Mouse (Mus musculus): ENCODE results near the gene Crhbp.

Crhbp gene

DNA sequence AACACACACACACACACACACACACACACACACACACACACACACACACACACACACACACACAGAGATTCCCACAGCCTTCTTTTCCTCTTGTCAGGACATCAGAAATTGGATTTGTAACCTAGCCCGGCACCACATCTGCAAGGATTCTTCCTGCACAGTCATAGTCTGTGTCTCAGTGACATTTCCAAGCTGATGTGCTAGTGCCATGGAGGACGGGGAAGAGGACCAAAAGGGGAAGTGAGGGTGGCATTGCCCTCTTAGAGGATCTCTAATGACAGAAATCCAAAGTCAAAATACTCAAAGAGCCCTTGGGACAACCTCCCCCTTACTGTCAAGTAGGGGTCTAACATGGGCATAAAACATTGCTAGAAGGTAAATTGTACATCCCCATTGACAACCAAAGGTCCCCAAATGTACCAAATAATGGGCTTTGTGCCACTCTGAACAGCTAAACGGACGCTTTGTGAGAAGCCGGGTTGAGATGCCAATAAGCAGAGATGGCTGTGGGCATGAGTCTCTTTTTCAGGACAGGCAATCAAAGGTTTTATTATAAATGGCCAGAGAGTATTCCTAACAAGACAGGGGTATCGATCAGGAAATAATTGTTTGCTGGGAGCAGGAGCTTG, 26.0 kb downstream of the Crhbp start:
- no peak for DNase-seq

DNA sequence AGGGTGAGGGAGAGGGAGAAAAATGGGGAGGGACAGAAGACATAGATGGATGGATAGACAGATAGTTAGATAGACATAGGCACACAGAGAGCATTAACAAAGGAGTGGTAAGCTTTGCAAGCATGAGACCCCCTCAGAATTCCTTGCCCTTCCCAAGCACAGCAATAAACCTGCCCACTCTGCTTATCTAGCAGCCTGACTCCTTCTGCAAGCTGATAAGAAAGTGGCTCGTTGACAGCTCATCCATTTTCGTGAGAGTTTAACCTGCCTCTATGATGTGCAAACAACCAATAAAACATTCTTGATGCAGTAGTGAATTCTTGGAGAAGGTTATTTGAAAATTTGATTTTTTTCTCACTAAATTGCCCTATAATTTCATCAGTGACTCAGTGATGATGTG, 32.5 kb downstream of the Crhbp start:
- no peak for DNase-seq

DNA sequence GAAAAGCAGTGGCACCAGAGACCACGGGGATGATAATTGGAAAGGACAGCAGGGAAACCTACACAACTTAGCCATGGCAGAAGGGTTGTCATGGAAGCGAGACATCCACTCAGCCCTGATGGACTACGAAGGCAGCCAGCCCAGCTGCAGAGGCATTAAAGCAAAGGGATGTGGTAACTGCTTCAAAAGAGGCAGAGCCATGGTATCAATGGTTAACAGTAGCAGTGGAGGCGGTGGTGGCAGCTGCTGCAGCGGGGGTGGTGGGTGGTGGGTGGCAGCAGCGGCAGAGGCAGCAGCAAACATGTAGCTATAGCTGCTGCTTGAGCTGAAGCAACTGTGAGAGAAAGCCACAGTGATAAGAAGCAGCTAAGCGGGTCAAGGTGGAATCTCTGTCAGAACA, 51.5 kb downstream of the Crhbp start:
- no peak for DNase-seq

DNA sequence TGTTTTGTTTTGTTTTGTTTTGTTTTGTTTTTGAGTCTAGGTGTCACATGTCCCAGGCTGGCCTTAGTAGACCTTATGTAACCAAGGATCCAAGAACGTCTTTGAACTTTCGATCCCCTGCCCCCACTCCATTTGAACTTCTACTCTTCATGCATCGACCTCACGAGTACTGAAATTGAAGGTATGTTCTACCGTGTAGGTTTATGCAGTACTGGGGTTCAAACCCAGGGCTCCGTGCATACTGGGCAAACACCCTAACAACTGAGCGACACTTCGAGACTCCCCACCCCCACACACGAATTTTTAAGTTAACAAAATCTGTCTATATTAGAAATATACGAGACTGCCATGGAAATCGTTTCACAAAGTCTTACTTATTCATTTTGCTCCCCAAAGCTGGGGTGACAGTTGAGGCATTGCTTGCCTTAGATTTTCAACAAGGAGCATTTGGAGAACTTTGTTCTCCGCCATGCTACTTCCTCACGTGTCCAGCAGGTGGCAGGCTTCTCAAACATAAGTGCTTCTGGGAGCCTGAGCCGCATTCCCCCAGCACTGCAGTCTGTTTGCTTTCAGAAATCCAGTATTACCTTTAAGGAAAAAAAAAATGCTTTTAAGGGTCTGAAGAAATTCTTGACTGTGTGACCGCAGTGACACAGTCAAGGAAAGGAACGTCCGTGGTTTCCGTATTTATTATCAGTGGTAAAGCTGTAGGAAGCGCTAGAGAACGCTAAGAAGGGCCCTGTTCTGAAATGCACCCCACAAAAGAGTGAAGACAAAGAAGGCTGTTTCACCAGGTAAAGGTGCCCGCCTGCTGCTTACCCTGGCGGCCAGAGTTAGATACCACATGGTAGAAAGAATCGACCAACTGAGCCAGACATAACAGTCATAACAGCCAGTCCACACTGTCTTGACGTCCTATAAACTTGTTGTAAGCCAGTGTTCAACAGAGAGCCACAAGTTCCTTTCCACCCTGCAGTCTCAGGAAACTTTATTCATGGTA, 54.6 kb downstream of the Crhbp start:
- peak; percentile 83 for DNase-seq

DNA sequence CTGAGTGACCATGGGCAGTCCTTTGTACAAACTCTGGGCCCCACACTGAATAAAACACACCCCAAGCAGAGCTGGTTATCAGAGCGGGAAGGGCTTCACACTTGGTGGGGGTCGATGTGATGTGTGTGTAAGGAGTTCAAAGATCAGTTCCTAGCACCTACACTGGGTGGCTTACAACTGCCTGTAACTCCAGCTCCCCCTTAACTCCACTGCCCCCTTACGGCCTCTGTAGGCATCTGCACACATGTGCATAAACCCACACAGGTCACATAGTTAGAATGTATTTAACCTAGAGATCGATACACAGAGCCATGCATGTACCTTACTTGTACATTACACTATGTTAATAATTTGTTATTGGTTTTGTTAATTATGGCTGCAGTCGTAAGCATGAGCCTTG, 56.5 kb downstream of the Crhbp start:
- no peak for DNase-seq

DNA sequence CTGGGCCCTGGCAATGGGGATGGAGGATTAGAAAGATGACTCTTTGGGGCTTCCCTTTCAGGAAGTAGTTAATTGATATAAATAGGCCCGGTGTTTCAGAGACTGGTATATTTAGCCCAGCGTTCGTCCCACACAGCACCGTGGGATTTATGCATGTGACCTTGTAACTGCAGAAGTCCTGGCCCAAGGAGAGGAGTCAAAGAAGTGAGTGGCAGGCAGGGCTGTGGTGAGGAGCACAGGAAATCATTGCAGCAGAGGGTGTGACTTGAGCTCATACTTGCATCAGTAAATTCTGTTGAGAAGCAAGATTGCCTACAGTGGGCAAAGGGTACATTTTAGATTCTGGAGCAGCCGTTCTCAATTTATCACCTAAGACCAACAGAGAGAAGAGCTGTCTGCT, 62.3 kb downstream of the Crhbp start:
- DNase-seq, result no peak

All from lung, postnatal 14 days (tissue).